Mouse (Mus musculus): ENCODE data around the gene Asb17.

The Asb17 gene

DNA sequence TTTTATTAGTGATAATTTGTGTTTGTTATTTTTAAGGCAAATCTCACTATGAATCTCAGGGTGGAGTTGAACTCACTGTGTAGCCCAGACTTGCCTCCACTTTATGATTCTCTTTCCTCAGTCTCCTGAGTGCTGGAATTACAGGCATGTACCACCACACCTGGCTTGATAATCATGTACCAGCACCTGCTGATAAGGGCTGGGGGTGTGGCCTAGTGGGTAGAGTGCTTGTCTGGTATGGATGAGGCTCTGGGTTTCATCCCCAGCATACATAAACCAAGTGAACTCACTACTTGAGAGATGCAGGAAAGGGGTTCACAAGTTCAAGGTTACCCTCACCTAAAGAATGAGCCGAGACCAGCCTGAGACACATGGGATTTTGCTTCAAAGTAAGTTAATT lies 57.9 kb downstream of the Asb17 start:
- no peak for DNase-seq

DNA sequence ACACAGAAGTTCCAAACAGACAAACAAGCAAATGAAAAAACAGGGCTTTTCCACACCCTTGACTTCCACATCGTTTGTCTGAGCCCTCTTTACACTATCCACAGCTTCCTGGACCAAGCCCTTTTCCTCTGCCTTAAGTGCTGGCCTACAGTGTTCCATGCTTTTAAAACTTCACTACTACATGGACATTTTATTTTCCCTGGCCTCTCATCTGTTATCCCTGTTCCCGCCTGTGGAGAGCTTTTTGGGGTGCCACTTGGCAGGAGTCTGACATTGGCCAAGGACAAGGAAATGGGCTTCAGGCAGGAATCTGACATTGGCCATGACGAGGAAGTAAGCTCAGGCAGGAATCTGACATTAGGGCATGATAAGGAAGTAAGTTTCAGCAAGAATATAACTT lies 58.6 kb downstream of the Asb17 start:
- no peak for DNase-seq

DNA sequence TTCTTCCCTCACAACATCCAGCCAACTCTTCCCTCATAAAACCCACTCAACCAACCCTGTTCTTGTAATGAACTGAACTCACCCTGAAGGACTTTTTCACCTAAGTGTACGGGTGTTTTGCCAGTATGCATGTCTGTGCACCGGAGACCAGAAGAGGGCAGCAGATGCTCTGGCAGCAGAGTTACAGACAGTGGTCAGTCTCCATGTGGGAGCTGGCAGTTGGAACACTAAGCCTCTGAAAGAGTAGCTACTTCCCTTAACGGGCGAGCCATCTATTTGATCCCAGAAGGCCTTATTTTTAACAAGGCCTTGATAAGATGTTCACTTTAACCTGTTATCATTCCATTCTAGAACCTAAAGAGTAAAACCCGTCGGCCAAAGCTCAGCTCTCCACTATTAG lies 60.6 kb downstream of the Asb17 start:
- peak; percentile 25 for DNase-seq

Measured in right cerebral cortex, postnatal 14 days (tissue).